Mouse (Mus musculus) limb, embryonic 14.5 days (tissue): ENCODE data around the gene Wwp2. TPM values are rescaled to one million over a fixed set of nuclear protein-coding genes. Genes with fewer than 3 reads are reported as not detected.

ENCODE experiments used
- ATAC-seq: fragments of 200-750 bp; cut with Nextera tagmentation; 2 replicates; pipeline ENCODE4 v1.8.0; 2017; ENCODE audit warnings: low read depth, moderate number of reproducible peaks, moderate TSS enrichment; ENCODE audit not compliant: low FRiP score
- DNase-seq: peaks from one replicate; pipeline ENCODE4 v3.0.0-alpha.2; 2015; ENCODE audit warnings: low spot score
- H3K27ac ChIP-seq: fragments of 300-500 bp; sonication (generic); replicated peaks from 2 replicates; pipeline ENCODE4 v1.5.1; 2014; ENCODE audit warnings: low read depth, mild to moderate bottlenecking, low read length, moderate library complexity, mixed read lengths
- H3K27me3 ChIP-seq: fragments of 300-500 bp; sonication (generic); 2 replicates; pipeline ENCODE4 v1.6.1; 2014; ENCODE audit warnings: low read length, mixed read lengths; ENCODE audit not compliant: control insufficient read depth, insufficient read depth
- H3K36me3 ChIP-seq: fragments of 300-500 bp; sonication (generic); 2 replicates; pipeline ENCODE4 v1.6.1; 2014; ENCODE audit warnings: mild to moderate bottlenecking, low read length, moderate library complexity, mixed read lengths; ENCODE audit not compliant: control insufficient read depth, insufficient read depth
- H3K4me1 ChIP-seq: fragments of 300-500 bp; sonication (generic); 2 replicates; pipeline ENCODE4 v1.6.1; 2014; ENCODE audit warnings: antibody characterized with exemption, low read length, mixed read lengths; ENCODE audit not compliant: control insufficient read depth, insufficient read depth
- H3K4me2 ChIP-seq: fragments of 300-500 bp; sonication (generic); replicated peaks from 2 replicates; pipeline ENCODE4 v1.6.1; 2014; ENCODE audit warnings: low read depth, mild to moderate bottlenecking, low read length, moderate library complexity; ENCODE audit not compliant: severe bottlenecking
- H3K4me3 ChIP-seq: fragments of 300-500 bp; sonication (generic); replicated peaks from 2 replicates; pipeline ENCODE4 v1.5.1; 2014; ENCODE audit warnings: low read length
- H3K9ac ChIP-seq: fragments of 300-500 bp; sonication (generic); 2 replicates; pipeline ENCODE4 v1.6.1; 2014; ENCODE audit warnings: mild to moderate bottlenecking, low read depth, low read length, moderate library complexity; ENCODE audit not compliant: severe bottlenecking
- H3K9me3 ChIP-seq: fragments of 300-500 bp; sonication (generic); 2 replicates; pipeline ENCODE4 v1.6.1; 2016; ENCODE audit warnings: low read length; ENCODE audit not compliant: control insufficient read depth
- POLR2A ChIP-seq: fragments of 200-500 bp; IDR thresholded peaks from 2 replicates; pipeline ENCODE4 v1.8.0; 2012; ENCODE audit warnings: inconsistent platforms, mild to moderate bottlenecking, moderate library complexity, borderline replicate concordance; ENCODE audit not compliant: insufficient read depth, insufficient read length; ENCODE audit errors: extremely low read depth
- WGBS: fragments of 180-500 bp; shearing (Covaris S2); extraction: QIAGEN DNeasy Blood & Tissue Kit; methylation state at CpG from one replicate; pipeline ENCODE4 v1.1.7; 2014; 5-methylcytosine and 5-hydroxymethylcytosine counted together
- polyA plus RNA-seq, 2 experiments: library from polyadenylated mRNA; depleted of rRNA in 1 of 2; stranded (reverse) in 1 of 2; unstranded in 1 of 2; fragments of >200 nt; fragmentation: Nextera tagmentation in 1 of 2; extraction: Ambion mirVana in 1 of 2; gene quantifications; 2 replicates each; pipeline versions ENCODE4 v1.2.1 to v1.2.3; 2012 to 2014

Gene Wwp2
- polyA plus RNA-seq, 2 experiments, result 153 to 315 TPM

- peaks cover 15% of the 10 kb centered on the region for H3K4me1 ChIP-seq
- no peaks in the 10 kb centered on the region for H3K9me3 ChIP-seq
- DNase-seq (no peak), ATAC-seq (no peak)
- H3K27ac ChIP-seq, result no peak overlapping the region
- no peaks in the 10 kb centered on the region for H3K27me3 ChIP-seq
- H3K4me2 ChIP-seq, result no peak overlapping the region
- H3K36me3 ChIP-seq, result peaks cover 23% of the 10 kb centered on the region
- no peak overlapping the region for H3K4me3 ChIP-seq
- H3K9ac ChIP-seq, result no peak overlapping the region
- 97% methylated on average over 11 of the region's 11 CpGs for WGBS
- TF ChIP-seq POLR2A, result no peak
Observed at GRCm38 (mm10) chr8:107453386-107453785, 17.2 kb downstream of the Wwp2 start.

- Histone ChIP-seq H3K9me3 (no peaks in the 10 kb centered on the region), H3K27me3 (no peaks in the 10 kb centered on the region), H3K4me2 (no peak overlapping the region), H3K4me1 (peaks cover 3% of the 10 kb centered on the region; the same call in 1 of the 2 replicates), H3K9ac (no peak overlapping the region), H3K36me3 (peaks cover 28% of the 10 kb centered on the region), H3K4me3 (no peak overlapping the region), H3K27ac (0 out of 2 replicates have a peak overlapping the region, but pooled peaks have one; percentile 21)
- TF ChIP-seq POLR2A, result no peak
- WGBS, result 19% methylated on average over 3 of the region's 3 CpGs
- DNase-seq, result peak; percentile 76
- peak; percentile 62 for ATAC-seq
Observed at GRCm38 (mm10) chr8:107455268-107455667, 19.1 kb downstream of the Wwp2 start.

- no peak overlapping the region for H3K4me3 ChIP-seq
- H3K9ac ChIP-seq, result no peak overlapping the region
- H3K27me3 ChIP-seq, result no peaks in the 10 kb centered on the region
- TF ChIP-seq POLR2A, result no peak
- 85% methylated on average over 4 of the region's 4 CpGs for WGBS
- peak overlapping the region; percentile 72 for H3K27ac ChIP-seq
- DNase-seq, result no peak
- peaks cover 37% of the 10 kb centered on the region for H3K36me3 ChIP-seq
- ATAC-seq, result no peak
- peaks cover 4% of the 10 kb centered on the region; the same call in 1 of the 2 replicates for H3K4me1 ChIP-seq
- no peak overlapping the region for H3K4me2 ChIP-seq
- H3K9me3 ChIP-seq, result no peaks in the 10 kb centered on the region
Observed at GRCm38 (mm10) chr8:107457725-107458124, 21.6 kb downstream of the Wwp2 start.

- Histone ChIP-seq H3K9ac (no peak overlapping the region), H3K9me3 (no peaks in the 10 kb centered on the region), H3K4me2 (no peak overlapping the region), H3K4me1 (peaks cover 7% of the 10 kb centered on the region; the same call in 1 of the 2 replicates), H3K27me3 (no peaks in the 10 kb centered on the region), H3K36me3 (peaks cover 36% of the 10 kb centered on the region), H3K4me3 (no peak overlapping the region), H3K27ac (peak overlapping the region; percentile 72)
- DNase-seq, result no peak
- TF ChIP-seq POLR2A, result no peak
- ATAC-seq, result peak; percentile 55; the same call in 1 of the 2 replicates
- WGBS, result 80% methylated on average over 6 of the region's 6 CpGs
Observed at GRCm38 (mm10) chr8:107458281-107458680, 22.1 kb downstream of the Wwp2 start.

GRCm38 (mm10) chr8:107462423-107462822 is 26.3 kb downstream of the Wwp2 start:
- Histone ChIP-seq H3K9ac (no peak overlapping the region), H3K4me3 (no peak overlapping the region), H3K27me3 (no peaks in the 10 kb centered on the region), H3K36me3 (peaks cover 29% of the 10 kb centered on the region), H3K4me2 (no peak overlapping the region), H3K4me1 (peaks cover 4% of the 10 kb centered on the region; the same call in 1 of the 2 replicates), H3K27ac (0 out of 2 replicates have a peak overlapping the region, but pooled peaks have one; percentile 35), H3K9me3 (no peaks in the 10 kb centered on the region)
- no peak for TF ChIP-seq POLR2A
- ATAC-seq (no peak), DNase-seq (no peak)
- 70% methylated on average over 5 of the region's 5 CpGs for WGBS

GRCm38 (mm10) chr8:107465332-107465990 is 29.3 kb downstream of the Wwp2 start:
- H3K4me3 ChIP-seq, result no peak overlapping the region
- peaks cover 16% of the 10 kb centered on the region for H3K36me3 ChIP-seq
- peaks cover 24% of the 10 kb centered on the region for H3K4me1 ChIP-seq
- H3K9me3 ChIP-seq, result no peaks in the 10 kb centered on the region
- 0 out of 2 replicates have a peak overlapping the region, but pooled peaks have one; percentile 12 for H3K9ac ChIP-seq
- no peak overlapping the region for H3K4me2 ChIP-seq
- DNase-seq (no peak), ATAC-seq (peak; percentile 38; the same call in 1 of the 2 replicates)
- peak overlapping the region; percentile 82 for H3K27ac ChIP-seq
- TF ChIP-seq POLR2A, result no peak
- no peaks in the 10 kb centered on the region for H3K27me3 ChIP-seq
- WGBS, result 41% methylated on average over 3 of the region's 3 CpGs
